Mouse (Mus musculus): ENCODE data around the gene Abhd14a. TPM values are rescaled to one million over a fixed set of nuclear protein-coding genes. Genes with fewer than 3 reads are reported as not detected.

The Abhd14a gene
- total and polyA plus RNA-seq, 3 experiments = 22.8 to 48.7 TPM; not detected in 1

DNA sequence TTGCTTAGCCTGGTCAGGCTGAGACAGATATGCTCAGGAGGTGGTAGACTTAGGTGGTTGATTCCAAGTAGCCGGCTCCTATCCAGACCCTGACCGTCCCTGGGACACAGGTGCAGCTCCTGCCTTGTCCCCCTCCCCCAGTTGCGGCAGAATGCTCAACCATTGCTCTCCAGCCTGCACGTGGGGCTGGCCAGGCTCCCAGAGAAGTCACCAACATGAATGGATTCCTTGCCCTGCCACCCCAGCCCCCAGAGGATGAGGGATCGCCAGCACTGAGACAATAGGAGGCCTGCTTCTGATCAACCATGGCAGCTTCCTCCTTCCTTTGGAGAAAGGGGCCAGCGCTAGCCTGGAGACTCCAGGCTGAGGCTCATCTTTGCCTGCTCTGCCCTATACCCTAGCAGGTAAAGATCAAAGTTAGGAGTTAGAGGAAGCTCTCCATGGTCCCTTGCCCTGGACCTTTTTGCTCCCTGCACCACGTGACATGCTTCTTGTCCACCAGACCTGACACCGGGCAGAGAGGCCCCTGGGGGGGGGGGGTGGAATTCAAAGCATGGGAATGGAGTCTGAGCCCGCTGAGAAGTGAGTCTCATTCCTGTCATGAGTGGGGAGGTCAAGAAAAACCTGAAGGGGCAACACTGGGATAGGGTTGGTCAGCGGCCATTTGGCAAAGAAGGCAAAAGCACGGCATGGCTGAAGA, 54.5 kb downstream of the Abhd14a start:
- H3K4me1 ChIP-seq (ENCODE audit: control insufficient read depth in 1 of 2, insufficient read depth in 2 of 2, low read length in 2 of 2) = peaks cover under 1 to 10% of the 10 kb centered on the region in 2 experiments; a peak in 3 of 4 replicates
- peaks cover 0 to 4% of the 10 kb centered on the region in 2 experiments; a peak in 2 of 4 replicates for H3K36me3 ChIP-seq (ENCODE audit: control insufficient read depth in 1 of 2, insufficient read depth in 2 of 2, low read length in 2 of 2)
- H3K27me3 ChIP-seq (ENCODE audit: control insufficient read depth in 1 of 2, insufficient read depth in 2 of 2, low read length in 2 of 2) = peaks cover 0 to 2% of the 10 kb centered on the region in 2 experiments; a peak in 3 of 4 replicates

More for the DNA sequence above, 54.5 kb downstream of the Abhd14a start:
- no peak for DNase-seq (ENCODE audit: low read depth, low spot score)
- Histone ChIP-seq H3K9me3 (replicated peaks; ENCODE audit: insufficient read depth, low read length) (no peaks in the 10 kb centered on the region), H3K9ac (ENCODE audit: control insufficient read depth, low read depth, low read length, poor library complexity, severe bottlenecking) (no peak overlapping the region), H3K27ac (ENCODE audit: control insufficient read depth, low read depth, low read length) (no peak overlapping the region), H3K4me3 (ENCODE audit: control insufficient read depth in 1 of 2, insufficient read depth in 1 of 2, low read depth in 2 of 2, low read length in 2 of 2) (no peak overlapping the region), H3K79me2 (ENCODE audit: control insufficient read depth, insufficient read depth, low read length, poor library complexity) (no peaks in the 10 kb centered on the region)
- TF ChIP-seq TAL1 (IDR thresholded peaks at IDR 0.05; ENCODE audit: low read length) (no peak), POLR2AphosphoS2 (IDR thresholded peaks at IDR 0.05; ENCODE audit: low read length) (no peak), HCFC1 (IDR thresholded peaks at IDR 0.05; ENCODE audit: low read depth, low read length) (no peak), RCOR1 (IDR thresholded peaks at IDR 0.05; ENCODE audit: low read depth, low read length) (no peak), USF2 (IDR thresholded peaks at IDR 0.05; ENCODE audit: borderline replicate concordance in 1 of 2, insufficient read depth in 1 of 2, low read depth in 1 of 2, low read length in 2 of 2) (no peak), GABPA (IDR thresholded peaks at IDR 0.05; ENCODE audit: low read depth, low read length) (no peak)

Other genes with a start within 250 kb of the Abhd14a start
- 29.4 and 34.2 TPM in 2 replicates for gene Ppm1m, start 247.9 kb downstream of the Abhd14a start, total RNA-seq (2012; rRNA removed)
- gene Ppm1m, start 247.9 kb downstream of the Abhd14a start, polyA plus RNA-seq (2012; ENCODE audit: insufficient read depth in 1 of 2, insufficient read length in 2 of 2, low read depth in 1 of 2, low replicate concordance in 2 of 2, missing spikeins in 1 of 2) = 10 to 100 TPM in 1 of 2 experiments, not detected in 1; 47.2 TPM
- gene Twf2, start 244.6 kb downstream of the Abhd14a start, total RNA-seq (2012; rRNA removed) = 63.9 and 66.8 TPM in 2 replicates
- gene Twf2, start 244.6 kb downstream of the Abhd14a start, polyA plus RNA-seq (2012; ENCODE audit: insufficient read depth in 1 of 2, insufficient read length in 2 of 2, low read depth in 1 of 2, low replicate concordance in 2 of 2, missing spikeins in 1 of 2) = 100 to 1,000 TPM in 1 of 2 experiments, not detected in 1; 101 TPM
- gene Tlr9, start 225.1 kb downstream of the Abhd14a start, total RNA-seq (2012; rRNA removed) = not detected in 2 replicates
- not detected for gene Tlr9, start 225.1 kb downstream of the Abhd14a start, polyA plus RNA-seq (2012; ENCODE audit: insufficient read depth in 1 of 2, insufficient read length in 2 of 2, low read depth in 1 of 2, low replicate concordance in 2 of 2, missing spikeins in 1 of 2)
- gene Alas1, start 199.0 kb downstream of the Abhd14a start, total RNA-seq (2012; rRNA removed) = 14.4 and 19.8 TPM in 2 replicates
- gene Alas1, start 199.0 kb downstream of the Abhd14a start, polyA plus RNA-seq (2012; ENCODE audit: insufficient read depth in 1 of 2, insufficient read length in 2 of 2, low read depth in 1 of 2, low replicate concordance in 2 of 2, missing spikeins in 1 of 2) = 10 to 100 TPM in 1 of 2 experiments, not detected in 1; 15.3 TPM
- 33.8 and 37.6 TPM in 2 replicates for gene Poc1a, start 166.6 kb downstream of the Abhd14a start, total RNA-seq (2012; rRNA removed)
- gene Poc1a, start 166.6 kb downstream of the Abhd14a start, polyA plus RNA-seq (2012; ENCODE audit: insufficient read depth in 1 of 2, insufficient read length in 2 of 2, low read depth in 1 of 2, low replicate concordance in 2 of 2, missing spikeins in 1 of 2) = 10 to 100 TPM in 1 of 2 experiments, not detected in 1; 41.3 TPM
- 5.4 and 5.5 TPM in 2 replicates for gene Dusp7, start 79.0 kb downstream of the Abhd14a start, total RNA-seq (2012; rRNA removed)
- 10 to 100 TPM in 1 of 2 experiments, not detected in 1; 12.2 TPM for gene Dusp7, start 79.0 kb downstream of the Abhd14a start, polyA plus RNA-seq (2012; ENCODE audit: insufficient read depth in 1 of 2, insufficient read length in 2 of 2, low read depth in 1 of 2, low replicate concordance in 2 of 2, missing spikeins in 1 of 2)
- 49.4 and 60.8 TPM in 2 replicates for gene Rpl29, start 18.2 kb downstream of the Abhd14a start, total RNA-seq (2012; rRNA removed)
- 100 to 1,000 TPM in 1 of 2 experiments, not detected in 1; 761 TPM for gene Rpl29, start 18.2 kb downstream of the Abhd14a start, polyA plus RNA-seq (2012; ENCODE audit: insufficient read depth in 1 of 2, insufficient read length in 2 of 2, low read depth in 1 of 2, low replicate concordance in 2 of 2, missing spikeins in 1 of 2)
- 38.7 and 40.9 TPM in 2 replicates for gene Acy1, start 9.4 kb downstream of the Abhd14a start, total RNA-seq (2012; rRNA removed)
- gene Acy1, start 9.4 kb downstream of the Abhd14a start, polyA plus RNA-seq (2012; ENCODE audit: insufficient read depth in 1 of 2, insufficient read length in 2 of 2, low read depth in 1 of 2, low replicate concordance in 2 of 2, missing spikeins in 1 of 2) = 10 to 100 TPM in 1 of 2 experiments, not detected in 1; 61.5 TPM
- gene Abhd14b, start 219 bp downstream of the Abhd14a start, total RNA-seq (2012; rRNA removed) = 2.7 and 3.4 TPM in 2 replicates
- 1 to 10 TPM in 1 of 2 experiments, not detected in 1; 6.5 TPM for gene Abhd14b, start 219 bp downstream of the Abhd14a start, polyA plus RNA-seq (2012; ENCODE audit: insufficient read depth in 1 of 2, insufficient read length in 2 of 2, low read depth in 1 of 2, low replicate concordance in 2 of 2, missing spikeins in 1 of 2)
- gene Pcbp4, start 5.6 kb upstream of the Abhd14a start, total RNA-seq (2012; rRNA removed) = 7.7 and 9.2 TPM in 2 replicates
- gene Pcbp4, start 5.6 kb upstream of the Abhd14a start, polyA plus RNA-seq (2012; ENCODE audit: insufficient read depth in 1 of 2, insufficient read length in 2 of 2, low read depth in 1 of 2, low replicate concordance in 2 of 2, missing spikeins in 1 of 2) = 10 to 100 TPM in 1 of 2 experiments, not detected in 1; 36.6 TPM
- not detected in 2 replicates for gene Gpr62, start 18.3 kb upstream of the Abhd14a start, total RNA-seq (2012; rRNA removed)
- under 1 TPM in 1 of 2 experiments, not detected in 1; 0.10 TPM for gene Gpr62, start 18.3 kb upstream of the Abhd14a start, polyA plus RNA-seq (2012; ENCODE audit: insufficient read depth in 1 of 2, insufficient read length in 2 of 2, low read depth in 1 of 2, low replicate concordance in 2 of 2, missing spikeins in 1 of 2)
- 226 and 315 TPM in 2 replicates for gene Rrp9, start 28.3 kb upstream of the Abhd14a start, total RNA-seq (2012; rRNA removed)
- 100 to 1,000 TPM in 1 of 2 experiments, not detected in 1; 395 TPM for gene Rrp9, start 28.3 kb upstream of the Abhd14a start, polyA plus RNA-seq (2012; ENCODE audit: insufficient read depth in 1 of 2, insufficient read length in 2 of 2, low read depth in 1 of 2, low replicate concordance in 2 of 2, missing spikeins in 1 of 2)
- 1.4 and 2.2 TPM in 2 replicates for gene Parp3, start 29.3 kb upstream of the Abhd14a start, total RNA-seq (2012; rRNA removed)
- 1 to 10 TPM in 1 of 2 experiments, not detected in 1; 5.0 TPM for gene Parp3, start 29.3 kb upstream of the Abhd14a start, polyA plus RNA-seq (2012; ENCODE audit: insufficient read depth in 1 of 2, insufficient read length in 2 of 2, low read depth in 1 of 2, low replicate concordance in 2 of 2, missing spikeins in 1 of 2)
- gene Iqcf1, start 52.3 kb upstream of the Abhd14a start, total RNA-seq (2012; rRNA removed) = 0.39 TPM in 1 of 2 replicates, not detected in the other
- gene Iqcf1, start 52.3 kb upstream of the Abhd14a start, polyA plus RNA-seq (2012; ENCODE audit: insufficient read depth in 1 of 2, insufficient read length in 2 of 2, low read depth in 1 of 2, low replicate concordance in 2 of 2, missing spikeins in 1 of 2) = under 1 TPM in 1 of 2 experiments, not detected in 1; 0.52 TPM
- gene Iqcf5, start 66.9 kb upstream of the Abhd14a start, total RNA-seq (2012; rRNA removed) = 0.81 and 1.0 TPM in 2 replicates
- gene Iqcf5, start 66.9 kb upstream of the Abhd14a start, polyA plus RNA-seq (2012; ENCODE audit: insufficient read depth in 1 of 2, insufficient read length in 2 of 2, low read depth in 1 of 2, low replicate concordance in 2 of 2, missing spikeins in 1 of 2) = 1 to 10 TPM in 1 of 2 experiments, not detected in 1; 1.5 TPM
- not detected in 2 replicates for gene Iqcf3, start 114.0 kb upstream of the Abhd14a start, total RNA-seq (2012; rRNA removed)
- not detected for gene Iqcf3, start 114.0 kb upstream of the Abhd14a start, polyA plus RNA-seq (2012; ENCODE audit: insufficient read depth in 1 of 2, insufficient read length in 2 of 2, low read depth in 1 of 2, low replicate concordance in 2 of 2, missing spikeins in 1 of 2)
- gene Iqcf4, start 123.3 kb upstream of the Abhd14a start, total RNA-seq (2012; rRNA removed) = not detected in 2 replicates
- not detected for gene Iqcf4, start 123.3 kb upstream of the Abhd14a start, polyA plus RNA-seq (2012; ENCODE audit: insufficient read depth in 1 of 2, insufficient read length in 2 of 2, low read depth in 1 of 2, low replicate concordance in 2 of 2, missing spikeins in 1 of 2)
- gene Iqcf6, start 178.9 kb upstream of the Abhd14a start, total RNA-seq (2012; rRNA removed) = not detected in 2 replicates
- not detected for gene Iqcf6, start 178.9 kb upstream of the Abhd14a start, polyA plus RNA-seq (2012; ENCODE audit: insufficient read depth in 1 of 2, insufficient read length in 2 of 2, low read depth in 1 of 2, low replicate concordance in 2 of 2, missing spikeins in 1 of 2)
- not detected in 2 replicates for gene Grm2, start 208.4 kb upstream of the Abhd14a start, total RNA-seq (2012; rRNA removed)
- not detected for gene Grm2, start 208.4 kb upstream of the Abhd14a start, polyA plus RNA-seq (2012; ENCODE audit: insufficient read depth in 1 of 2, insufficient read length in 2 of 2, low read depth in 1 of 2, low replicate concordance in 2 of 2, missing spikeins in 1 of 2)
- 46.3 and 47.1 TPM in 2 replicates for gene Tex264, start 238.2 kb upstream of the Abhd14a start, total RNA-seq (2012; rRNA removed)
- gene Tex264, start 238.2 kb upstream of the Abhd14a start, polyA plus RNA-seq (2012; ENCODE audit: insufficient read depth in 1 of 2, insufficient read length in 2 of 2, low read depth in 1 of 2, low replicate concordance in 2 of 2, missing spikeins in 1 of 2) = 10 to 100 TPM in 1 of 2 experiments, not detected in 1; 87.6 TPM

All from MEL (cell line).